Mouse (Mus musculus) B cell, adult 2 months (primary cell): ENCODE measurements at regions not wholly inside any gene's neighbourhood (a gene's known extent, or its start where the extent isn't known, plus 50 kb on each side); places are given as distances from the start of the nearest gene placed in this dataset.

ENCODE experiments used
- DNase-seq, 2 experiments: peaks; one replicate each; pipeline ENCODE4 v3.0.0; 2022

DNA sequence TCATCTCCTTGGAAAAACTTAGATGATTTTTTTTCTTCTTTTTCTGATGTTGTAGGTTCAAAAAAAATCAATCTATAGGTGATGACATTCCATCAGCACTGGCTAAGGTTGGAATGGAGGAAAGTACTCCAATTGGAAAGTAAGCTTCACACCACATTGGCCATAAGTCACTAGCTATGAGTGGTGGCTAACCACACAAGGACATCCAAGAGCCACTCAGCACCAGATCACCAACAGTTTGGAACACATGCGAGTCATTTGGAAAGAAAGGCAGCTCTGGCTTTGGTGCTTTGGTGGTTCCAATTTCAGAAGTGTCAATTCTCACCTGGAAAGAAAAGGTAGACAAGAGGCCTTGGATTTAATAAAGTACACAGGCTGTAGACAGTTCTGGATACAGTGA lies 442.5 kb upstream of the Sel1l start:
- DNase-seq: no peak

DNA sequence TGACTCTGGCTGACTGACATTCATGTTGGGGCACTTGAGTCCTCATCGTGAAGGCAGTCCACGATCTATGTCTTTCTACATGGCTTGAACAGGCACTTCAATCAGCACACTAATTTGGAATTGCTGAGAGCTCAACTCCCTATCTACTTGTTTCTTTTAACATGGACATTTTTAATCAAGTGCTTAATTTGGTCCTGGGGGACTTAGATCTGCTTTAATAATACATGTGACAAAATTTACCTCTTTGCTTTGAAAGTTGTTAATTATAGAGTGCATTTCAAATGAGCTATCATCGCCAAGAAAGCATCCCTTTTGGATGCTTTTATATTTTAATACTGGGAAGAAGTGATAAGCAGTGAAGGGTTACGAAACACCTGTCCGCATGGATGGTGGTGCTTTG lies 436.6 kb upstream of the Sel1l start:
- DNase-seq: no peak

DNA sequence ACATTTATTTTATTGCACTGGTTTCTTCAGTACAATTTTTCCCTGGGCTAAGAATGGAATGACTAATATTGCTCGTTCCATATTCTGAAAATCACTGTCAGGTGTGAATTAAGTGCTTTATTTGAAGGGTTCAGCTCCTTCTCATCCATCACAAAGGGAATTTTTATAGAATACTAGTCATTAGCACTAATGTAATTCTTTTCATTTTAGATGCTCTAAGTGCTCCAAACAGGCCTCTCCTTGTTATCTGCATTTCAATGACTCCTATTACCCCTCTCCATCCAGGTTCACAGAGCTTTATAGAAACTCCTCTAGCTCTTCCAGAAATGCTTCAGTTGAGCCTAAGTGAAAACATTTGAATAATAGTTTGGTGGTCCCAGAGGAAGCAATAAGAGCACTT lies 431.5 kb upstream of the Sel1l start:
- no peak for DNase-seq

DNA sequence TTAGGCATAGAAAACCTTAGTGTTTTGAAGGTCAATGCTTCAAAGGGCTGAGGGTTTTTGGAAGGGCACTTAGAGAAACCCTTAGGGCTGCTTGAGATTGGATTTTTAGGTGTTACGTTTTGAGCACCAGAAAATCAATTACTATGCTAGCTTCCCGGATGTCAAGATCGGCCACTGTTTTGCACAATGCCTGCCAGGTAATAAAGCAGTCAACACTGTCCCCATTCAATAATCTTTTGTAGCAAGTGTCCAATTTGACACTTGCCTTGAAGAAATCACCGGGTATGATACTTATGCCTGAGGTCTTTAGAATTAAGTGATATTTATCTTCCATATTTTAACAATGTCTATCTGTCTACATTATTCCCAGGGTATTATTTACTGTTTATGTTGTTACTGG lies 403.0 kb upstream of the Sel1l start:
- DNase-seq: no peak

DNA sequence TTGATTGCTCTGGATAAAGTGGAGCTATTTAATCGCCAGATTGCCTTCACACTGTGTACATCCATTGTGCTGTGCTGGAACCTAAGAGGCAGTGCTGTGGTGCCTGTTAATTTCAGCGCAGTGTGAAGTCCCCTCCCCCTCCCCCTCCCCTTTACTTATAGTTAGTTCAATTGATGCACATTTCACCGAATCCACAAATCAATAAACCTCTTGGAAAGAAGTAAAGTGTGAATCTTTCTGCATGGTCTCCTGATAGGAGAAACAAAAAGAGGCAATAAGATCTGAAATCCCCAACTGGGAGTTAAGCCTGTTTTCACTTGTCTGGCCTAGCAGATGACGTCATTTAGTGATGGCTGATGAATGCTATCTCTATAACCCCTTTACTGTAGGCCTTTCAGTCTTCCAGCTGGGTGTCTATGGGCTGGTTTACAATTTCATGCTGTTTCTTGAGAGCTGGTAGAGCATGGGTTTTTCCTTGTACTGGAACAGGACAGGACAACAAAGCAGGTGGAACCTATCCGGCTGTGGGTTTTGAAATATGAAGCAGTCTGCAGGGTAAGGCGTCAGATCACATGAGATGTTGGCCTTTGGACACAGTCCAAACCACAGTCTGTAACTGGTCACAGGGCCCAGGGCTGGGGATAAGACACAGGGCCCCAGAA lies 398.0 kb upstream of the Sel1l start:
- DNase-seq: no peak

DNA sequence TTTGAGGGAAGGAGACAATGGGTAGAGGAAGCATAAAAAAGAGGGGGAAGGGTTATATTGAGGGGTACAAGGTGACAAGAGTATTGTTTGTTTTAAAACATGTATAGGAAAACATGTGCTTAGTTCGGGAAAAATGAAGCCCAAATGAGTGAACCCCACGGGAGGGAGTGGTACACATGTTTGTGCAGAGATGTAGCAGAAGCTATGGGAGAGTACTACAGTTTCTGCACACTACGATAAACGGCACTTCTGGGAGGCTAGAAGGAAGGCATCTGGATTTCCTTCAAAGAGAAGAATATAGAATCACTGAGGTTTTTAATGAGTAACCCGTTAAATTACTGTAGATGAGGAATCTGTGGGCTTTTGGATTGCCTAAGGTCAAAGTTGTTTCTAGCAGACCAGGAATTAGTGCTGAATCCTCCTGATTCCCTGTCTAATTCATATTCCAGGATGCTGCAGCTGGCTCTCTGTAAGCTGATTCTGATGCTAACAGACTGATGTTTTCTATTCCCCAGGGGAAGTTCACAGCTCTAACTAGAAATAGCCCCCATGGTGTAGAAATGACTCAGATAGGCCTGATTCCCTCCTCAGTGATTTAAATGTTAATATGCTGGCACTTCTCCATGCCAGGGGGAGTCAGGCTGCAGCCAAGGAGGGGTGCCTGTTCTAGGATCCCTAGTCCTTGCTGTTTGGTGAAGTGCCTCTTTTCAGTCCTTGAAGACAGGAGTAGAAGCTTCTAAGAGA lies 391.2 kb upstream of the Sel1l start:
- DNase-seq: no peak

DNA sequence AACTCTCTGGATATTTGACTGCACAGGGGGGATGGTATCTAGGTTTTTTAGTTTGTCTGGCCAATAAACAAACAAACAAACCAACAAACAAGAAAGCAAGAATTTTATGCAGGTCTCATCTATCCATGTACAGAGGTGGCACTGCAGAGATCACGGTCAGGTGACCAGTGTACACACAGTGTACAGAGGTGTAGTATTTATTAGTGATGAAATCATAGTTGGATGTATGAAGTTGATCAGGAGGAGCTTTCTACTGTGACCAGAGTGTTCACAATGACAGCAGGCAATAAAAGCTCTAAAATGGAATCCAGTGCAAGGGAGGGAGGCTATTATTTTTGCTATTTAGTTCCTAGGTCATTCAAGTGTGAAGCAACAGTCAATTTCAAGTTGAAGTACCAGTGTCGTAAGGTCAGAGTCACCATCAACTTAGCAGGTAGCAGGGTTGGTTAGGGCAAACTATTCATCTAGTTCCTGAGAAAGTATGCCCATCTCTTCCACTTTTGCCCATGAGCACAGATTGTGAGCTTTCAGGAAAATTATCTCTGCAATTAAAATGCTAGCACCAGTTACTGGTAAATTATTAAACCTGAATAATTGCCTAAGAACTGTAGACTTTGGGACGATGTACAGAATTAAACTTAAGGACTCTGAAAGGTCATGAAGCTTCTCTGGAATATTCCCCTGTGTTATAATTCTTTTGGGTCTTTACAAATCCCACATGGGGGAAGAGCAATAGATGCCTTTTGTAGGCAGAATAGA lies 384.9 kb upstream of the Sel1l start:
- DNase-seq: no peak

DNA sequence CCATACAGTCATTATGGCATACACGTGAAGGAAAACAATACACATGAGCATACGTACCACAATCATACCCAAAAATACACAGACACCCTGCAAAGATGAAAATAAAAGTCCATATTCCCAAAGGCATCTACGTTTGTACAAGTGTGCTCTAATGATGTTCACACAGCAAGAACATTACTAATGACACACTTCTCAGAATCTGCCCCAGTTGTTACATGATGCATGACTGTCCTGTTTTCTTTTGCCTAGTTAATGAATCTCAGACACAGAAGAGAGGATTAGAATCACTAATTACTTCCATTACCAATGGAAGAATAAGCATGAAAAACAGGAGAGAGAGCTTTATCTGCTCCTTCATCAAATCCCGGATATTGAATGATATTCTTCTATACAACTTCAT lies 379.6 kb upstream of the Sel1l start:
- DNase-seq: no peak

DNA sequence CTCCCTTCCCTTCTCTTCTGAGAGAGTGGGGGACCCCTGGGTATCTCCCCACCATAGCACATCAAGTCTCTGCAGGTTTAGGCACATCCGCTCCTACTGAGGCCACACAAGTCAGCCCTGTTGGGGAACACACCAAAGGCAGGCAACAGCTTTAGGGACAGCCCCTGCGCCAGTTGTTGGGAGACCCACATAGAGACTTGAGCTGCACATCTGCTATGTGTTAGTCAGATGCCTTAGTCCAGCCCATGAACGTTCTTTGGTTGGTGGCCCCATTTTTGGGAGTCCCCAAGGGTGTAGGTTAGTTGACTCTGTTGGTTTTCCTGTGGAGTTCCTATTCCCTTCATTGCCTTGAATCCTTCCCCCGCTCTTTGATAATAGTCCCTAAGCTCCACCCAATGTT lies 354.4 kb upstream of the Sel1l start:
- no peak for DNase-seq

DNA sequence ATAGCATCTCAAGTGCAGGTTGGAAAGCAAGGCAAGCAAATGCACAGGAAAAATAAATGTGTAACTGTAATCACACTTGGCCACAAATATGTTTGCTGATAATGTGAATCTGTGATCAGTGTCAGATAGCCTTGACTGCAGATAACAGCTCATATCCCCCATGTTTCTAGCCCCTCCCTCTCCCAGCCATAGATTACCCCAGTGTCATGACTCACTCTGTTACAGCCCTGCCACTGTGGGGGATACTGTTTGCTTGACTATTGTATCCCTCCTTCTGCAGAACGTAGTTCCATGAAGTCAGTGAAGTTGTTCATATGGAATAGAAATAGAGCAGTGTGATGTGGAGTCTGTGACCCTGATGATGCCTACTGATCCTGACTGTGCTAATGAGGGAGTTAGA lies 351.6 kb upstream of the Sel1l start:
- no peak for DNase-seq

DNA sequence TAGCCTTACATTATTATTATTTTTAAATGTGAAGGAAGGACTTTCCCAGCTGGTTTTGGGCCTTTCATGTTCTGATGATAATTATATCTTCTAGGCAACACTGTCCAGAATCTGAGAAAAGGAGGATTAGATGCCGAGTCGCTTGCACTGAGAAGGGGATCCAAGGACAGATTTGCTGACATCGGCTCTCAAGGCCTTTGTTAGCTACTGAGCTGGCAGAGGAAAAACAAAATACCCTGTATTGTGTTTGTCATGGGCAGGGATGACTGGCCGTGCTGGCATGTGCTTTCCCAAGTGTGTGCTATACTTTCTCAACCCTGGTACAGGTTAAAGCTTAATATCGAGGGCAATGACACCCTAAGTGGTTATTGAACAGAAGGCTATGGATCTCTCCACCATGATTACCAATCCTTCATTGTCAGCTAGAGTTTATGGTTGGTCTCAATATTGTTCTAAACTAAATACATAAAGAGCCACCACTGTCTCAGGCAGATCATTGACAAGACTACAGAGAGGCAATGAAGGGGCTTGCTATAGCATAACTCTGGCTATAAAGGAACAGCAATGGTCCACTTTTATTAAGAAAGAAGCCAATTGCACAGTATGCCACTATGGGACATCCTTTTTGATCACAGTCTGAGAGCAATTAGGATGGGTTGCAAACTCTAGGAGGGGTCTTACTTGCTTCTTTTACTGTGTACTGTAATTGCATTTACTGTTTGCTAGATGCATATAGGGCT lies 350.0 kb upstream of the Sel1l start:
- DNase-seq: no peak

DNA sequence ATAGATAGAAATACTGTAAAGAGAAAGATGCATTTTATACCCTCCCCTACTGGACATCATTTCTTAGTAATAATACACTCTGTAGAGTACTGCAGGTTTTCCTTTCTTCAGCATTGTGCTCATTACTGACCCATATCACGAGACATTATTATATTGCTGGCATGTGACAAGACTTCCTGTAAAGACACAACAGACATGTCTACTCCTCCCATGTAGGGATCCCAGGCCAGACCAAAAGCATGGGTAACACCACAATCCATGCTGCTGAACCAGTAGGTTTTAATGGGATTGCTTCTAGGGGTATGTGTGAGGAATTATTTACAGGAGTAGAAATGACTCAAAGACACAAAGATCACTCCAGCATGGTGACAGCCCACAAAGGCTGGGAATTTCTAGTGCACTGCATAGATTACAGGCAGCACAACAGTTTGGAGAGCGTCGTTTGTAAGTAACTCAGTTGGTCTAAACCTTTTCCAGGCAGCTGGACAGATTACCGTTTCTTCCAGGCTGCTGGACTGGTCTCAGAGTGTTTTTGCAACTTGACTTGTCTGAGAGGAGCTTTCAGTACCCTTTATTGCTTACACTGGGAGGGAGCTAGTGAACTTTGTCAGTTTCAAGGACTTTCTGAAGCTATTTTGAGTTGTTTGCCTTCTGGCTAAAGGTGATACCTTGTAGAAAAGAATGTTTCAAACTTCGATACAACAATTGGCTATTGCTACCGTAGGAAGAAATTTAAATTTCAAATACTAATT lies 345.2 kb upstream of the Sel1l start:
- no peak for DNase-seq

DNA sequence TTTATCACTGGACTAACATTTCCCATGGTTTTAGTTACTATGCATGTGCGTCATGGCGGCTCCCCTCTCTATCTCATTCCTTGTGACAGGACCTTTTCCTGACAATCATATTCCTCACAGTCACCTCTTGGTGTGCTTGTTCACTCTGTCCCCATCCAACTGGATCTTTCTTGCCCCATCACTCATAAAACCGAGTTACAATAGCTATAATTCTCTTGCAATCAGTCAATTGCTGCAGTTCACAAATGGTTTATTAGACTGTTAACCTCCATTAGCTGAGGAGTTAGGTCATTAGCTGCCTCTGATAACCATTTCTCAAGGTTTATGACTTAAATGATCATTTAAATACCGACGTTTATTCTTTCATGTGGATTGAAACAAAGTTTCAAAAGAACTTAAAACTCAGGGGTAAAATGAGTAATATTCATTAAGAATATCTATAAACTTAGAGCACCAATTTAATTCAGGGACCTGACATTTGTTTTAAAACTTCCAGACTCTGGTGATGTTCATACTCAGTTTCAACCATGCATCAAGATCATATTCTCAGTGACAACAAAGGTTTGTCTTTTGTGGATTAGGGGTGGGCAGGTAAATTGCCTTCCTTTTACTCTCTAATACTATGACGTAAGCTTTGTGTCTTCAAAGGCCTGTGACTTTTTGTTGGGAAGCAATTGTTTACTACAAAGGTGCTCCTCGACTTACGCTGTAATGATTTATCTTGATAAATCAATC lies 344.4 kb upstream of the Sel1l start:
- DNase-seq: no peak

DNA sequence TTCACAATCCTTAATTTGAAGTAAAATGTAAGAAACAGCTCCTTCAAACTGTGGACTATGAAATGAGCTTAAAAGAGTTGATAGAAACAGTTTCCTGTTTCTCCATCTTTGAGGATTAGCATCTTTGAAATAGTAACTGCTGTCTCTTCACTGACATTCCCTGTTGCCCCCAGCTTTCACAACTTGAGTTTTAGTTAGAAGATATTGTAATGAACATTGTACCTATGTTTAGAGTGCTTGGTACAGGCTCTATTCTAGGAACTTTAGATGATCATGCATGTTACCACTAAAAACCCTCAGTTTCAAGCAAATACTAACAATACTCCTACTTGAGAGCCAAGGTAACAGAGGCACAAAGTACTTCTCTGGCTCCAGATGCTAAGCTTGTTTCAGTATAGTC lies 340.1 kb upstream of the Sel1l start:
- DNase-seq: no peak

DNA sequence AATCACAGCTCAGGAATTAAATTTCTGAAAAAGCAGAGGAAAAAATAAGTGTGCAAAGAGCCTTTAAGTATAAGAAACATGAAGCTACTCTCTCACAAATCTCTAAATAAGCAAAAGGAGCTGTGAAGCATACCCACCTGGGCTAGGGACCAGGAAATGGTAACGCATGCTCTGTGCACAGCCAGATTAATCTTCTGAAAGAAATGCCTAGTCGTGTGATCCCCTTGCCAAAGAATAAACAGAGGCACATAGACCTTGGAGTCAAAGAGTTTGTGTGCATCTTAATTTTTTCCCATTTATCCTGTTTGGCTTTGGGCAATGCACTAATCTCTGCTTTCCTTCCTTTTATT lies 338.2 kb upstream of the Sel1l start:
- DNase-seq: no peak

DNA sequence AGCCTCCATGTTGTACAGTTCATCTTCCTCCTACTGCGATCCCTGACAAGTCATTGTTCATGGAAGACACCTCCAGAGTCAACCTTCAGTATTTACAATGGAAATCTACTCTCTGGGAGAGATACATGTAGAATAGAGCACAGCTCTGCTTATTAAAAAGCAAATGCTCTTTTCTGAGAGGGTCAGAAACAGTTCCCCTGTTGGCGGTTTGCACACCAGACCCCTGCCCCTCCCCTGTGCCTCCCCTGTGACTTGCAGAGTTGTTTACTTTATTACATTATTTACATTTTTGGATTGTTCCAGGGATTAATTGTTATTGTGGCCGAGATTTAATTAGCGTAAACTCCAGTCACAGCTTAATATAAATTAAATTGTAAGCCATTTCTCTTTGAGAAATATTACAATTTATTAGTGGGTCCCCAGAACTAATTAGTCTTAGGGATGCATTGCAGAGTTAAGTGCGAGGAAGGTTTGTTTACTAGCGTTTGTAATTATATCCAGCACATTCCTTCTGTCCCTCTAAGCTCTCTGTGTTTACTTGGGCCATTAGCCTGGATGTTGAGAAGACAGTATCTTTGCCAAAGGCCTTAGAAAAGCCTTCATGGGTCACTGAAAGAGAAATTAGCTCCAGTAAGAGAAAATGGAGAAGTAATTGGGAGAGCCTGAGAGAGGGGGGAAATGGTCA lies 337.6 kb upstream of the Sel1l start:
- DNase-seq: no peak

DNA sequence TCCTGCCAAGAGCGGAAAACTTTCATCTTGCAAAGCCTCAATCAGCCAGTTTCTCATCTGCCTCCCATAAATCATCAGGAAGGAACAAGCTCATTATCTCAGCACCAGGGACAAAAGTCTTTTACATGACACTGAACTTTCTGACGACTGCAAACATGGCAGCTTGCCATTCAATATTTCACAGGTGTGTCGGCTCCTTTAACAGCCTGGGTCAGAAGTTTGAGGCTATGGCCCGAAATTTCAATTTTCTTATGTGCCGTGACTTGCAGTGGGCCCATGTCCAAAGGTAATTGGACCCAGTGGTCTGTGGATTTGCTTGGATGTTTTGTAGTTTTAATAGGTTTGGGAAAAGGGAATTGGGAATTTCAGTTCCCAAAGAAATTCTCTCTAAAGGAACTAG lies 330.3 kb upstream of the Sel1l start:
- no peak for DNase-seq

DNA sequence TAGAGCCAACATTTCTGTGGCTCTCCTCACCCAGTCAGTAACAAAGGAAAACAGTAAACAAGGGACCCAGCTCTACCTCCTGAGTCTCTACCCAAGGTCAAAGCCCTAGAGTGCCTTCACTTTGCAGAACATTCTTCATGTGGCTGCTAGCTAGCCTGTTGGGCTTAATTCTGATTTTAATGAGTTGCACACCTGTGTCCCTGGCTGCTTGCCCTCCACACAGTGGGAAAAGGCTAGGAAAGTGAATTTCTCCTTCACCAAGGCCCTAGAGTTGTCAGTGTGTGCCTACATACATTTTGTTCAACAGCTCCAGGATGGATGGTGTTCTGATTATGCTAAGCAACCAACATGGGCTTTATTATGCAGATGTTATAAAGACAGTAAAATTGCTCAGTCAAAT lies 307.8 kb upstream of the Sel1l start:
- DNase-seq: no peak

DNA sequence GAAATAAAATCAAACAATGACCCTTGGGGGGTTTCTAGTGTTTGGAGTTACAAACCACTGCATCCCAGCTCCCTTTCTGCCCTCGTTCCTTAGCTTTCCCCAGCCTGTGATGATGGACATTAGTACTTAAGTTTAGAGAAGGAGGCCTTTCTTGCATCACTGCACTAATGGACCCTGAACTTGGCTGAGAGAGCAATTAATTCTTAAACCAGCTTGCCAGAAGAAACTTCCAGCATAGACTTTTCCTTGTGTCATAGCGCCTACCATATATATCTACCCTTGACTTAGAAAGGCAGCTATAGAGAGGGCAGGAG lies 303.9 kb upstream of the Sel1l start:
- no peak for DNase-seq

DNA sequence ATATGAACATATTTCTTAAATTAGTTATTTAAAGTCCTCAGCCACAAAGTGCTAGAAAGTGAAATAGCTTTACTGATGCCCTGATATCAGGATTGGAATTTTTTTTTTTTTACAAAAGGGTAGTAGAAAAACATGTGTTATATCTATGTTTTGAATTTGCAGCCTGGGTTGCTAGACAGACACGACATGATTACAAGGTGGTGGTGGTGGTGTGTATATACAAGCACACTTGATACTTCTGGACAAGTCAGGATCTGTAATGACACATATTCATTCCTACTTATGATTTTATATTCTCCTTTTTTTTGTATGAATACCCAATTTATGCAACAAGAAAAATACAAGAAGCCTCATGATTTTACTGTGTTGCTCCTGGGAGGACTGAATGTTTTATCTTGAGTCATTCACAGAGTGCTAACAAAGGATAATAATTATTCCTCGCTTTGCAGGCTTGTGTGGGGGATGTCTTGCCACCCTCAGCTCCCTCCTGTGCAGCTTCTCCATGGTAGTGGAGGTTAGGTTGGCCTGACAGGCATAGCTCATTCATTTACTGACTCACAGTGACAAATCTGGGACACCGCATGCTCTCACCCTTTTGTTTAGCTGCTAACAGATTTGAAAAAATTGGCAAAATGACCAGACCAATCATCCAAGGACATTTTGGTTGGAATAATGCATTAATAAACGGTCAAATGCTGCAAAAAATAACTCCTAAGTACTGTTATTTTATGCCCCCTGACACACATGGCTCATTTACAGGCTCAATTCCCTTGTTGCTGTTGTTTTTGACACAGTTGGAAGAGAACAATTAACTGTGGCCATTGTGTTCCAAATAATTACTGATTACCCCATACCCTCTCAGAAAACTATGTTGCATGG lies 303.3 kb upstream of the Sel1l start:
- DNase-seq: no peak

DNA sequence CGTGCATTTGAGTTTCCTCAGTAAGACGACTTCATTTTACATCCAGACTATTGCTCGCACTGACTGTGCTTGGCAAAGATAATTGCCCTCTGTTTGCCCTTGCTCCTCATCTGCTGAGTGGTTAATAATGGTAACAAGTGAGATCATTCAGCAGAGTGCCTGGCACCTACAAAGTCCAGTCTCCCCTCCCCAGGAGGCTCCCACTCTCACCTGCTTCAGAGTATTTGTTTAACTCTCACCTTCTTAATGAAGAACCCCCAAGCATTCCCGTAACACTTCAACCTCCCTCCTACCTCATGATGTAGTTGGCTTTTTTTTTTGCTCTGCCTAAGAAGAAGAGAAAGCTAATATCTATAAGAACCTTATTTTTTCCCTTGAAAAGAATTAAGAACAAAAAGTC lies 288.6 kb upstream of the Sel1l start:
- no peak for DNase-seq
